Mouse (Mus musculus): ENCODE data around the gene Zfp764.

GRCm38 (mm10) chr7:127366249-127366648, 40.4 kb downstream of the Zfp764 start:
- TF ChIP-seq CTCF (IDR thresholded peaks at IDR 0.05; ENCODE audit: low read depth, low read length) (no peak), POLR2A (IDR thresholded peaks at IDR 0.05; ENCODE audit: borderline replicate concordance, low read depth, low read length) (no peak)

All from bone marrow macrophage, adult 2 months (primary cell).